Mouse (Mus musculus) spleen, adult 18-20 months (tissue): Measurements from ENCODE around the gene Arhgap17.

Experiments
- DNase-seq, 2 experiments: peaks; one replicate each; pipeline ENCODE4 v3.0.0; 2022; ENCODE audit warnings: mixed read lengths in 2 of 2

Arhgap17 gene

DNA sequence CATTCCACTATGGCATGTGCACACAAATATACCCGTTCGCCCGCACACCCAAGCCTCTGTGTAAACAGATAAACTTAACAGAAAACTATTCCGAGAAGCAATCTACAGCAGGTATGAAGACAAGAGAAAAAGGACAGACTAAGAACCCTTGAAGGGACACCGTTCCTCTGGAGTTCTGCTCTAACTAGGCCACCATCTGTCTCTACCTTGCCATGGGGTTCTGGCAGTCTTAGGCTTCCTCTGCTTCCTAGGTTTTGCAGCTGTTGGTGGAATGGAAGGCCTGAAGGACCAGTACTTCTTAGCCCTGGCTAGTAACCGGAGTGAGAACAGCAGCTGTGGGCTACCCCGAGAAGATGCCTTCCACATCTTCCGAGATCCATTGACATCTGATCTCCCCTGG, 111.6 kb downstream of the Arhgap17 start:
- no peak for DNase-seq

GRCm38 (mm10) chr7:123254196-123254970, 115.3 kb downstream of the Arhgap17 start:
- DNase-seq: no peak

DNA sequence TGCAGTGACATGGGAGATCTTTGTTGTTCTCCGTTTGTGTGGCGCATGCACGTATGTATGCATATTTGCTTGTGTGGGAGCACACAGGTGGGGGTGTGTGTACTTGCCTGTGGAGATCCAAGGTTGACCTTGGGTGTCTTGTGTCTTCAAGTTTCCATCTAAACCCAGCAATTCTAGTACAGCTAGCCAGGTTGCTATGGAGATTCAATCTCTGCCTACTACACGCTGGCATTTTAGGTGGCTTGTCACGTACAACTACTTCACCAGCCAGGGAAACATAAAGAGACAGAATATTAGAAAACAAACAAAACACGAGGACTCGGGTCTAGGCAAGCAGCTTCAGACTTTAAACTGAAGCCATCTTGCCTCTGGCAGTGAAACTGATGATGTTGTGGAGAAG, 116.3 kb downstream of the Arhgap17 start:
- no peak for DNase-seq

GRCm38 (mm10) chr7:123251343-123251742, 118.4 kb downstream of the Arhgap17 start:
- no peak for DNase-seq

- no peak for DNase-seq
These were observed 121.5 kb downstream of the Arhgap17 start for GRCm38 (mm10) chr7:123248166-123248565.

DNA sequence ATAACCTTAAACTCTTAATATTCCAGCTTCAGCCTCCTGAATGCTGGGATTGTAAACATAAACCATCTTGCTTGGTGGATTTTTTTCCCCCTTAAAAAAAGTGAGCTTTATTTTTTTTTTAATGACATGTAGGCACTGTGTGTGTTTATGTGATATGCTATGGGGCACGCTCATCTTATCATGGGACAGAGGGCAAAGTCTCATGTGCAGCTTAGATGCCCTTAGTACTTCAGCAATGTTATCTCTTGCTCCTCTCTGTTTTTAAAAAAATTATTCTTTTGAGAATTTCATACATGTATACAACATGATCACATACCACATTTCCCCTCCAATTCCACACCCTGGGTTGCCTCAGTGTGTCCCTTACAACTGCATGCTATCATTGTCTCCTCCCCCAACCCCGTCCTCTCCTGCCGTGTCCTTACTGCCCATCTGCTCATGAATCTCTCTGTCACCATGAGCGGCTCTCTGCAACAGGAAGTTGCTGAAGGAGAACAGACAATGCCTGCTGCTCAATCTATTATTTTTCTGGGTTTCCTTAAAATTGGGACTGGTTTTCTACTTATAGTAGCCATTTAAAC, 123.1 kb downstream of the Arhgap17 start:
- no peak for DNase-seq

GRCm38 (mm10) chr7:123244833-123245232, 124.9 kb downstream of the Arhgap17 start:
- no peak for DNase-seq

DNA sequence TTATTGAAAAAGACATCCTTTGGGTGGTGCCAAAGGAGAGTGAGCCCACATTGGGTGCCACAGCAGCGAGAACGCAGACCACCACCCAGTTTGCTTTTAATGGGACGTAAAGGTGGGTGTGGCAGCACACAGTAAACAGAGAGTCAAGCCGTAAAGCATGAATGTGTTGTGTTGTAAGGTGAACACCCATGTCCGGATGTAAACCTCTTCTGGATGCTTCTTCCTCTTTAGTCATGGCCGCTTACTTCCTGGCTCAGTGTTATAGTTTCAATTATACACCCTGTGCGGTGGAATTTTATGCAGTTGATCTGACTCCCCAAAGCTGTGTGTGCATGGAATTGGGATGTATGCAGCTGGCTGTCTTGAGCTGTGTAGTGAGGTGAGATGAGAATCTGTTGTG, 127.5 kb downstream of the Arhgap17 start:
- no peak for DNase-seq

DNA sequence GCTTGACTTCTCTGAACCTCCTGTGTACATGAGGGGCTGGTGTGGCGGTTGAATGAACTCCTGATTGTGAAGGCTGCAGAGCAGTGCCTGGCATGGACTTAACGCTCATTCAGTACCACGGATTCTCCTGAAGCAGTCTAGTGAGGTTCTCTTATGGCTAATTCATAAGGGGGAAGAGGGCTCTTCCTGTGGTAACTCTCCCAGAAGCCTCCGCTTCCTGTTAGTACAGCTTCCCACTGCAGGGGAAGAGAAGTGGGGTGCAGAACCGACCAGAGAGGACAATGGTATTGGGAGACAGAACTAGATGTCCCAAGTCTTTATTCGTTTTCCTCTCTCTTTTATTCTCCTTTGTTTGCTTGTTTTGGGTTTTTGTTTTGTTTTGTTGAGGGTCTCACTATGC, 129.7 kb downstream of the Arhgap17 start:
- DNase-seq: no peak

DNA sequence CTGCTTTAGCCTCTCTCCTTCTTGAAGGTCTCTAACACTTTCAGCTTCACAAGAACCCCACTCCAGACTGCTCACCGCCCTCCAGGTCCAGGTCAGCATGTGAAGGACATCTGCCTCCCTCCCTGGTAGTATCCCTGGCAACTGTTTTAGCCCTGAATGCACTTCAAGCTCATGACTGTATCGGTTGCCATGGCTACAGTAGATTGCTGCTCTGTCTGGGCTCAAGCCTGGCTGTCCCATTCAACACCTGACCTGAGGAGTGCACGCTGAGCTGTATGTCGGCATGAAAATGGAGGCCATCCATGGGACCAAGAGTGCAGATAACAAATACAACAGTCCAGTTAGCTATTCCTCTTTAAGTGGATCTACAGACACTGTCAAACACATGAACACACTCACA, 131.1 kb downstream of the Arhgap17 start:
- no peak for DNase-seq

DNA sequence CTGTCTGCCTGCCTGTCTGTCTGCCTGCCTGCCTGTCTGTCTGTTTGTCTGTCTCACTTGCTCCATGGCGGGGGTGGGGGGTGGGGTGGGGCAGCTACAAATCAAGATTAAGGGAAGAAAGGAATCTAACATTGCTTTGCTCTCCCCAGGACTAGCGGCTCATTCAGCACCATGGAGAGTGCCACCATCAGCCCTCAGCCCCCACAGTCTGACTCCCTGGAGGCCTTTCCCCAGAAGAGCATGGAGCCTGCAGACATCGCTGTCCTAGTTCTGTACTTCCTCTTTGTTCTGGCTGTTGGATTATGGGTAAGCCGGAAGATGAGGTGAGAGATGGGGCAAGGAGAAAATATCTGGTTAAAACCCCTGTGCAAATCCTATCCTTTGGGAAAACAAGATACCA, 134.3 kb downstream of the Arhgap17 start:
- no peak for DNase-seq
